Mouse (Mus musculus) limb, embryonic 10.5 days (tissue): ENCODE data around the gene Tdgf1. TPM values are rescaled to one million over a fixed set of nuclear protein-coding genes. Genes with fewer than 3 reads are reported as not detected.

Source experiments
- DNase-seq: peaks from one replicate; pipeline ENCODE4 v3.0.0-alpha.2; 2017; ENCODE audit warnings: low spot score
- H3K27ac ChIP-seq: fragments of 300-500 bp; sonication (generic); 2 replicates; pipeline ENCODE4 v1.5.1; 2016; ENCODE audit warnings: mild to moderate bottlenecking
- H3K27me3 ChIP-seq: fragments of 300-500 bp; sonication (generic); 2 replicates; pipeline ENCODE4 v1.6.1; 2016; ENCODE audit warnings: low read depth, mild to moderate bottlenecking; ENCODE audit not compliant: poor library complexity, severe bottlenecking
- H3K36me3 ChIP-seq: fragments of 300-500 bp; sonication (generic); 2 replicates; pipeline ENCODE4 v1.6.1; 2016; ENCODE audit warnings: mild to moderate bottlenecking, moderate library complexity
- H3K4me1 ChIP-seq: fragments of 300-500 bp; sonication (generic); 2 replicates; pipeline ENCODE4 v1.6.1; 2016
- H3K4me3 ChIP-seq: fragments of 300-500 bp; sonication (generic); 2 replicates; pipeline ENCODE4 v1.5.1; 2016; ENCODE audit warnings: mild to moderate bottlenecking, moderate library complexity
- H3K9me3 ChIP-seq: fragments of 300-500 bp; sonication (generic); replicated peaks from 2 replicates; pipeline ENCODE4 v1.6.1; 2016; ENCODE audit warnings: mild to moderate bottlenecking
- WGBS: fragments of 180-500 bp; shearing (Covaris S2); methylation state at CpG from one replicate; pipeline ENCODE4 v1.1.7; 2016; 5-methylcytosine and 5-hydroxymethylcytosine counted together
- polyA plus RNA-seq: library from polyadenylated mRNA; unstranded; fragments of >200 nt; fragmentation: Nextera tagmentation; extraction: Ambion mirVana; gene quantifications from 2 replicates; pipeline ENCODE4 v1.2.1, GENCODE M21; 2016

Gene Tdgf1
- not detected in 2 replicates for polyA plus RNA-seq

GRCm38 (mm10) chr9:110945926-110946325 is at the start of gene Tdgf1:
Tdgf1 (minus strand) TSS chr9:110946158.
- 4% methylated on average over 11 of the region's 11 CpGs for WGBS
- H3K4me3 ChIP-seq: peak within 1 kb of the TSS; percentile 20

GRCm38 (mm10) chr9:110994716-110995172 is 48.8 kb upstream of the Tdgf1 start:
- Histone ChIP-seq H3K4me3 (peak overlapping the region; percentile 48), H3K36me3 (no peaks in the 10 kb centered on the region), H3K9me3 (no peaks in the 10 kb centered on the region), H3K4me1 (no peaks in the 10 kb centered on the region; the same call in 1 of the 2 replicates), H3K27ac (peak overlapping the region; percentile 70; the same call in 1 of the 2 replicates), H3K27me3 (no peaks in the 10 kb centered on the region)
- peak; percentile 89 for DNase-seq
- WGBS: 9% methylated on average over 13 of the region's 13 CpGs

More at GRCm38 (mm10) chr9:110945926-110946325, at the start of gene Tdgf1:
- Histone ChIP-seq H3K36me3 (no peaks in the 10 kb centered on the region), H3K27me3 (peaks cover 64% of the 10 kb centered on the region), H3K9me3 (no peaks in the 10 kb centered on the region), H3K4me1 (peaks cover 16% of the 10 kb centered on the region), H3K27ac (no peak within 1 kb of the TSS)
- no peak for DNase-seq

DNA sequence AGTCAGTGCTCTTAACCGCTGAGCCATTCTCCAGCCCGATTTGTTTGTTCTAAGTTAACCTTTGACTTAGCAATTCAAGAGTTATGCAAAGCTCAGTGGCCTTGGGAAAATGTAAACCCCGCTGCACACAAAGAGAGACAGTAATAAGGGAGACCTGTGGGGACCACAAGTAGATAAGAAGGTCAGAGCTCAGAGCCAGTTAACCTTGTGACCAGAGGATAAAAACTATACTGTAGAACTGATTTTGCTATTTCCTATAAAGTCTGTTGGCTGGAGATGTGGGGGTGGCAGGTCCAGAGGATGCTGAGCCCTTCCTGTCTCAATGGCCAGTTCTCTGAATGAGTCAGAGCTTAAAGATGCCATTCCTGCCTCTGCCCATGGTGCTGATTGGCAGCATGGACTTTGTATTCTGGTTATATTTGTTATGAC is 47.3 kb upstream of the Tdgf1 start:
- H3K9me3 ChIP-seq: no peaks in the 10 kb centered on the region
- 0 out of 2 replicates have a peak, but pooled peaks cover 2% of the 10 kb centered on the region for H3K4me1 ChIP-seq
- H3K27me3 ChIP-seq: no peaks in the 10 kb centered on the region
- DNase-seq: no peak
- 59% methylated on average over 3 of the region's 3 CpGs for WGBS
- no peaks in the 10 kb centered on the region for H3K36me3 ChIP-seq
- H3K27ac ChIP-seq: no peak overlapping the region
- H3K4me3 ChIP-seq: no peak overlapping the region

GRCm38 (mm10) chr9:110990204-110990603 is 44.2 kb upstream of the Tdgf1 start, which contains the start of gene Rtp3:
Rtp3 (minus strand) TSS chr9:110990583.
- 73% methylated on average over 6 of the region's 6 CpGs for WGBS

DNA sequence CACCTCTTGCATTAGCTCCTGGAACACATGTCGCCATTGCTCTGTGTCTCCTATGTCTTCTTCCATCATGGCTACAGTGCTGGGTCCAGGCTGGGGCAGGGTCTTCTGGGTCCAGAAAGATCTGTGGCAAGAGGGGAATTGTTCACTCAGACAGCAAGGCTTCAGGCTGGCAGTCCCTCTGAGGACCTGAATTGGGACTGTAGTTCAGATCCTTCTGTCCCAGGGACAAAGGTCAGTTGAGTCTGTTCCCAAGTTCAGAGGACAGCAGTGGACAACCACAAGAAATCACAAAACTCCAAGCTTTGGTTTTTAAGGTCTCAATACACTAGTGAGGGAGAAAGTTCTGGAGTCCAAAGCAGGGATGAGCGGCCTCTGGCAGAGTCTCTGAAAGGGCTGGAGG is 43.6 kb upstream of the Tdgf1 start:
- H3K36me3 ChIP-seq: no peaks in the 10 kb centered on the region
- H3K4me1 ChIP-seq: 0 out of 2 replicates have a peak, but pooled peaks cover 2% of the 10 kb centered on the region
- H3K27me3 ChIP-seq: no peaks in the 10 kb centered on the region
- no peak for DNase-seq
- no peaks in the 10 kb centered on the region for H3K9me3 ChIP-seq
- no peak overlapping the region for H3K4me3 ChIP-seq
- H3K27ac ChIP-seq: no peak overlapping the region
- 95% methylated on average over 2 of the region's 2 CpGs for WGBS

More at GRCm38 (mm10) chr9:110990204-110990603, 44.2 kb upstream of the Tdgf1 start, which contains the start of gene Rtp3:
- no peaks in the 10 kb centered on the region for H3K36me3 ChIP-seq
- no peaks in the 10 kb centered on the region for H3K27me3 ChIP-seq
- no peak within 1 kb of the TSS for H3K4me3 ChIP-seq
- H3K4me1 ChIP-seq: 0 out of 2 replicates have a peak, but pooled peaks cover 2% of the 10 kb centered on the region
- no peaks in the 10 kb centered on the region for H3K9me3 ChIP-seq
- DNase-seq: no peak
- no peak within 1 kb of the TSS for H3K27ac ChIP-seq

DNA sequence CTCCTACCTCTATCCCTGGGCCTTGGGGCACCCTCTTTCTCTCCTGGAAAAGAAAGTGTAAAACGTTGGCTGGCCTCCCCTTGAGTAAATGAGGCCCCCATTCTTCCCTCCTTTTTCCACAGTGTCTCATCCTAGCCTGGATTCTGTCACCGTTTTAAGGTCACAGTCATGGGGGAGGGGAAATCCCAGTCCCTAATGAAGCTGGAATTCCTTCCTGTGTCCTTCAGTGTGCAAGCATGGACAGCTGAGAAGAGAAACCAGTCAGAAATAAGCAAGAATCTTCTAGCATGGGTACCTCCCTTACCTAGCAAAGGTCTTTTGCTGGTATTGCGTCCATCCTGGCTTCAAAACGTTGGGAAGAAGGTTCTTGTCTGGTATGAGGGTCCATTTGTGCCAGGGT is 43.2 kb upstream of the Tdgf1 start:
- Histone ChIP-seq H3K36me3 (no peaks in the 10 kb centered on the region), H3K27ac (no peak overlapping the region), H3K4me1 (0 out of 2 replicates have a peak, but pooled peaks cover 2% of the 10 kb centered on the region), H3K27me3 (no peaks in the 10 kb centered on the region), H3K9me3 (no peaks in the 10 kb centered on the region), H3K4me3 (no peak overlapping the region)
- no peak for DNase-seq
- WGBS: 73% methylated on average over 4 of the region's 4 CpGs

GRCm38 (mm10) chr9:110988078-110988477 is 42.1 kb upstream of the Tdgf1 start:
- WGBS: 85% methylated on average over 3 of the region's 3 CpGs
- H3K27ac ChIP-seq: no peak overlapping the region
- no peak for DNase-seq

DNA sequence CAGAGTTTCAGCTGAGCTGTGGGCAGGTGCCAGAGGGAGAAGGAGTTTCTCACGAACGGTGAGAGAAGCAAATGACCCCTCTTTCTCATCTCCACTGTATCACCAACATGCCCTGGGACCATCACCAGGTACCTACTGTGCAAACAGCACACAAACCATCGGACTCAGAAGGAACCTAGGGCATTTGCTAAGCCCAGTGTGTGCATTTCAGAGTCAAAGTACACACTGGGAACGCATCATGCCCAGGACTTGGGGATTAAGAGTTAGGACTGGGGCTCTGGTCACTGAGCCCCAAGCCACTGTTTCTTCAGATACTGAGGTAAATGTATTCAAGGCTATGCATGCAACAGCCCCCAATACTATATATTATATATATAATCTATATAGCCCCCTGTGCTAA is 41.4 kb upstream of the Tdgf1 start:
- DNase-seq: no peak
- Histone ChIP-seq H3K4me1 (0 out of 2 replicates have a peak, but pooled peaks cover 2% of the 10 kb centered on the region), H3K9me3 (no peaks in the 10 kb centered on the region), H3K27me3 (no peaks in the 10 kb centered on the region), H3K27ac (no peak overlapping the region), H3K36me3 (no peaks in the 10 kb centered on the region), H3K4me3 (no peak overlapping the region)
- WGBS: 76% methylated on average over 4 of the region's 4 CpGs

More at GRCm38 (mm10) chr9:110988078-110988477, 42.1 kb upstream of the Tdgf1 start:
- 0 out of 2 replicates have a peak, but pooled peaks cover 2% of the 10 kb centered on the region for H3K4me1 ChIP-seq
- H3K4me3 ChIP-seq: no peak overlapping the region
- H3K9me3 ChIP-seq: no peaks in the 10 kb centered on the region
- H3K36me3 ChIP-seq: no peaks in the 10 kb centered on the region
- H3K27me3 ChIP-seq: no peaks in the 10 kb centered on the region

GRCm38 (mm10) chr9:110985951-110986350 is 40.0 kb upstream of the Tdgf1 start:
- WGBS: 87% methylated on average over 8 of the region's 8 CpGs
- Histone ChIP-seq H3K9me3 (no peaks in the 10 kb centered on the region), H3K4me1 (0 out of 2 replicates have a peak, but pooled peaks cover 2% of the 10 kb centered on the region), H3K36me3 (no peaks in the 10 kb centered on the region), H3K27ac (no peak overlapping the region), H3K27me3 (no peaks in the 10 kb centered on the region), H3K4me3 (no peak overlapping the region)
- no peak for DNase-seq

GRCm38 (mm10) chr9:110985541-110985940 is 39.6 kb upstream of the Tdgf1 start:
- DNase-seq: no peak
- Histone ChIP-seq H3K27ac (no peak overlapping the region), H3K9me3 (no peaks in the 10 kb centered on the region), H3K4me1 (0 out of 2 replicates have a peak, but pooled peaks cover 2% of the 10 kb centered on the region), H3K27me3 (no peaks in the 10 kb centered on the region), H3K36me3 (no peaks in the 10 kb centered on the region), H3K4me3 (no peak overlapping the region)
- WGBS: 94% methylated on average over 5 of the region's 5 CpGs

- no peak for DNase-seq
- H3K4me1 ChIP-seq: 0 out of 2 replicates have a peak, but pooled peaks cover 2% of the 10 kb centered on the region
- H3K36me3 ChIP-seq: no peaks in the 10 kb centered on the region
- H3K9me3 ChIP-seq: no peaks in the 10 kb centered on the region
- no peaks in the 10 kb centered on the region for H3K27me3 ChIP-seq
- 93% methylated on average over 9 of the region's 9 CpGs for WGBS
- H3K4me3 ChIP-seq: no peak overlapping the region
- H3K27ac ChIP-seq: no peak overlapping the region
Observed at GRCm38 (mm10) chr9:110984096-110984495, 38.1 kb upstream of the Tdgf1 start.

DNA sequence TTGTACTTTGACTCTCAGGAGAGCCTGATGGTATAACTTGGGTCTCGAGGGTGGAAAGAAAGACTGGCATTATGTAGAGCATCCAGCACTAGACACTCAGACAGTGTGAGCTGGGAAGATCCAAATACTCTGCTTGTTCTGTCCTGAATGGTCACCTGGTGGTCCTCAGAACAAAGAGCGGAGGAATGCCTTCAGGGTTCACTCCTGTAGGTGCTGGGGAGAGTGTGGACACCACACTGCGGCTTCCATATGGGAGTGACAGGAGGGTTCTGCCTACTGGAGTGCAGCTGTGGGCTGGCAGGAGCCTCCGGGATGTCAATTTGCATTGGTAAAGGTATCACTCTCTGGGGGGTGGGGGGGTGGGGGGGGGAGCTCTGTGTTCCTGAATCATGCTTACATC is 36.4 kb upstream of the Tdgf1 start:
- H3K36me3 ChIP-seq: no peaks in the 10 kb centered on the region
- no peaks in the 10 kb centered on the region for H3K9me3 ChIP-seq
- H3K4me1 ChIP-seq: no peaks in the 10 kb centered on the region
- whole genome bisulfite sequencing: 63% methylated on average over 4 of the region's 4 CpGs
- no peaks in the 10 kb centered on the region for H3K27me3 ChIP-seq
- no peak overlapping the region for H3K4me3 ChIP-seq
- DNase-seq: no peak
- H3K27ac ChIP-seq: no peak overlapping the region

DNA sequence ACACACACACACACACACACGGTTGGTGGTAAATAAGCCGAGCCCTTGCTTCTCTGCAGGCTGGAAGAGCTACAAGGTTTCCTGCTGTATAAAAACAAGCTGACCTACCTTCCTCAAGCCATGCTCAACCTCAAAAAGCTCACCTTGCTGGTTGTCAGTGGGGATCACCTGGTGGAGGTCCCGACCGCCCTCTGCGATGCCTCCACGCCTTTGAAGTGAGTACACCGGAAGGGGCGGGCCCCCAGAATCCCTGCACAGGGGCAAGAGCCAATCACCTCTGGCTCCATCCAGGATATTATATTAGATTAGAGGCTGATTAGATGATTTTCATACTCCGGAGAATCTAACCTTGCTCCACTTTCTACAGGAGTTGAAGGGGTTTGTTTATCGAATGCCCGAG is 33.5 kb upstream of the Tdgf1 start:
- H3K27ac ChIP-seq: no peak overlapping the region
- H3K27me3 ChIP-seq: no peaks in the 10 kb centered on the region
- H3K4me3 ChIP-seq: no peak overlapping the region
- H3K36me3 ChIP-seq: no peaks in the 10 kb centered on the region
- no peaks in the 10 kb centered on the region for H3K9me3 ChIP-seq
- DNase-seq: no peak
- 93% methylated on average over 11 of the region's 11 CpGs for WGBS
- H3K4me1 ChIP-seq: no peaks in the 10 kb centered on the region

DNA sequence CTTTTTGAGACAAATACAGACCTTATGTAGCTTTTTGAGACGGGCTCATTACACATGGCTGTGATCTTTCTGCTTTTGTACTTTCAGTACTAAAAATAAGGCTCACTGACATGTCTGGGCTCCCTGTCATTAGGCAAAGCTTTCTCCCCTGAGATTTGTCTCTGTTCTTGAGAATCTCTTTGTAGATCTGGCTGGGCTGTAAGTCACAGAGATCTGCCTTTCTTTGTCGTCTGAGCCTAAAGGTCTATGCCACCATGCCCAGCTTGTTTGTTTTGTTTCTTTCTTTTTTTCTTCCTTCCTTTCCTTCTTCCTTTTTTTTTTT is 19.9 kb upstream of the Tdgf1 start:
- Histone ChIP-seq H3K27ac (no peak overlapping the region), H3K4me3 (no peak overlapping the region), H3K4me1 (no peaks in the 10 kb centered on the region), H3K27me3 (no peaks in the 10 kb centered on the region), H3K9me3 (no peaks in the 10 kb centered on the region), H3K36me3 (no peaks in the 10 kb centered on the region)
- no peak for DNase-seq
- 83% methylated on average over 2 of the region's 2 CpGs for WGBS
